Mouse (Mus musculus) macrophage (primary cell): Measurements from ENCODE around the gene Sumf1. TPM values are rescaled to one million over a fixed set of nuclear protein-coding genes. Genes with fewer than 3 reads are reported as not detected.

ENCODE experiments used
- H3K27ac ChIP-seq: fragments of 350-480 bp; formaldehyde crosslinking; 2 replicates; pipeline ENCODE4 v1.9.0; 2021
- H3K36me3 ChIP-seq: fragments of 350-480 bp; formaldehyde crosslinking; 2 replicates; pipeline ENCODE4 v1.9.0; 2021; ENCODE audit errors: inconsistent target
- H3K4me3 ChIP-seq: fragments of 350-480 bp; formaldehyde crosslinking; 2 replicates; pipeline ENCODE4 v1.9.0; 2021; ENCODE audit errors: inconsistent target
- H3K79me2 ChIP-seq: fragments of 350-480 bp; formaldehyde crosslinking; 2 replicates; pipeline ENCODE4 v1.9.0; 2021; ENCODE audit errors: inconsistent target
- WGBS: methylation state at CpG from one replicate; pipeline ENCODE4 v1.1.7; 2026; ENCODE audit warnings: inconsistent platforms; ENCODE audit not compliant: missing documents; 5-methylcytosine and 5-hydroxymethylcytosine counted together
- polyA plus RNA-seq: library from polyadenylated mRNA; stranded (reverse); fragments of 250-400 nt; gene quantifications from 3 replicates; pipeline ENCODE4 v1.2.4, GENCODE M21; 2018; ENCODE audit warnings: inconsistent platforms

Gene Sumf1
- polyA plus RNA-seq, 1 experiment from 2014 or later: 115 TPM

- under 1% methylated on average over 24 of the region's 24 CpGs for WGBS
- H3K36me3 ChIP-seq: no peaks in the 10 kb centered on the region
- H3K27ac ChIP-seq: peak within 1 kb of the TSS; percentile 69
- H3K4me3 ChIP-seq: peak within 1 kb of the TSS; percentile 43
- no peaks in the 10 kb centered on the region for H3K79me2 ChIP-seq
Observed at GRCm38 (mm10) chr6:108064918-108065526, 120.4 kb downstream of the Sumf1 start, which contains the start of gene Setmar. Gene Setmar (plus strand): TSS chr6:108065045.

- Histone ChIP-seq H3K79me2 (no peaks in the 10 kb centered on the region), H3K27ac (no peak overlapping the region), H3K4me3 (no peak overlapping the region), H3K36me3 (no peaks in the 10 kb centered on the region)
- WGBS: 77% methylated on average over 3 of the region's 3 CpGs
Observed at GRCm38 (mm10) chr6:108061121-108061520, 124.3 kb downstream of the Sumf1 start.

- no peak overlapping the region for H3K4me3 ChIP-seq
- no peak overlapping the region for H3K27ac ChIP-seq
- no peaks in the 10 kb centered on the region for H3K79me2 ChIP-seq
- 97% methylated on average over 5 of the region's 5 CpGs for WGBS
- H3K36me3 ChIP-seq: no peaks in the 10 kb centered on the region
Observed at GRCm38 (mm10) chr6:108058066-108058465, 127.3 kb downstream of the Sumf1 start.

- Histone ChIP-seq H3K79me2 (no peaks in the 10 kb centered on the region), H3K27ac (no peak overlapping the region), H3K4me3 (no peak overlapping the region), H3K36me3 (no peaks in the 10 kb centered on the region)
- WGBS: 87% methylated on average over 4 of the region's 4 CpGs
Observed at GRCm38 (mm10) chr6:108057353-108057752, 128.0 kb downstream of the Sumf1 start.

Other genes starting within 250 kb of the Sumf1 start
- 2.0 to 4.6 TPM (median 3.5 TPM) in 3 replicates for gene Setmar, start 120.5 kb downstream of the Sumf1 start, polyA plus RNA-seq
- gene Itpr1, start 27.5 kb upstream of the Sumf1 start, polyA plus RNA-seq: 7.3 to 19.9 TPM (median 7.5 TPM) in 3 replicates